Mouse (Mus musculus) hindbrain, embryonic 11.5 days (tissue): Measurements from ENCODE around the gene Smyd2. TPM values are rescaled to one million over a fixed set of nuclear protein-coding genes. Genes with fewer than 3 reads are reported as not detected.

Source experiments
- ATAC-seq: fragments of 200-750 bp; cut with Nextera tagmentation; 2 replicates; pipeline ENCODE4 v1.8.0; 2017; ENCODE audit warnings: mild to moderate bottlenecking, moderate TSS enrichment, moderate library complexity; ENCODE audit not compliant: low FRiP score
- DNase-seq: peaks from one replicate; pipeline ENCODE4 v3.0.0-alpha.2; 2015; ENCODE audit warnings: low spot score
- H3K27ac ChIP-seq: fragments of 300-500 bp; sonication (generic); 2 replicates; pipeline ENCODE4 v1.5.1; 2014; ENCODE audit warnings: mild to moderate bottlenecking, low read depth, low read length
- H3K27me3 ChIP-seq: fragments of 300-500 bp; sonication (generic); 2 replicates; pipeline ENCODE4 v1.6.1; 2014; ENCODE audit warnings: mild to moderate bottlenecking, low read length, moderate library complexity, mixed read lengths; ENCODE audit not compliant: control insufficient read depth, insufficient read depth
- H3K36me3 ChIP-seq: fragments of 300-500 bp; sonication (generic); 2 replicates; pipeline ENCODE4 v1.6.1; 2014; ENCODE audit warnings: mild to moderate bottlenecking, low read length, moderate library complexity, mixed read lengths; ENCODE audit not compliant: control insufficient read depth, insufficient read depth
- H3K4me1 ChIP-seq: fragments of 300-500 bp; sonication (generic); replicated peaks from 2 replicates; pipeline ENCODE4 v1.6.1; 2014; ENCODE audit warnings: low read length, mixed read lengths; ENCODE audit not compliant: control insufficient read depth, insufficient read depth
- H3K4me2 ChIP-seq: fragments of 300-500 bp; sonication (generic); replicated peaks from 2 replicates; pipeline ENCODE4 v1.6.1; 2014; ENCODE audit warnings: mild to moderate bottlenecking, low read depth, low read length
- H3K4me3 ChIP-seq: fragments of 300-500 bp; sonication (generic); 2 replicates; pipeline ENCODE4 v1.5.1; 2014; ENCODE audit warnings: low read depth, low read length
- H3K9ac ChIP-seq: fragments of 300-500 bp; sonication (generic); 2 replicates; pipeline ENCODE4 v1.6.1; 2014; ENCODE audit warnings: low read depth, low read length
- H3K9me3 ChIP-seq: fragments of 300-500 bp; sonication (generic); 2 replicates; pipeline ENCODE4 v1.6.1; 2016; ENCODE audit warnings: low read length; ENCODE audit not compliant: control insufficient read depth
- WGBS: fragments of 180-500 bp; shearing (Covaris S2); extraction: QIAGEN DNeasy Blood & Tissue Kit; methylation state at CpG from one replicate; pipeline ENCODE4 v1.1.7; 2014; 5-methylcytosine and 5-hydroxymethylcytosine counted together
- polyA plus RNA-seq: library from polyadenylated mRNA; unstranded; fragments of >200 nt; fragmentation: Nextera tagmentation; extraction: Ambion mirVana; gene quantifications from 2 replicates; pipeline ENCODE4 v1.2.1, GENCODE M21; 2014

The Smyd2 gene
- polyA plus RNA-seq, 1 experiment from 2014 or later, result 54.7 TPM

- Histone ChIP-seq H3K27ac (no peak overlapping the region), H3K4me3 (no peak overlapping the region), H3K4me1 (no peaks in the 10 kb centered on the region), H3K27me3 (no peaks in the 10 kb centered on the region), H3K9me3 (no peaks in the 10 kb centered on the region), H3K9ac (no peak overlapping the region), H3K4me2 (no peak overlapping the region), H3K36me3 (no peaks in the 10 kb centered on the region)
- DNase-seq, result no peak
- WGBS, result 86% methylated on average over 8 of the region's 8 CpGs
- ATAC-seq, result no peak
Observed at GRCm38 (mm10) chr1:189873591-189873990, 48.6 kb downstream of the Smyd2 start.

DNA sequence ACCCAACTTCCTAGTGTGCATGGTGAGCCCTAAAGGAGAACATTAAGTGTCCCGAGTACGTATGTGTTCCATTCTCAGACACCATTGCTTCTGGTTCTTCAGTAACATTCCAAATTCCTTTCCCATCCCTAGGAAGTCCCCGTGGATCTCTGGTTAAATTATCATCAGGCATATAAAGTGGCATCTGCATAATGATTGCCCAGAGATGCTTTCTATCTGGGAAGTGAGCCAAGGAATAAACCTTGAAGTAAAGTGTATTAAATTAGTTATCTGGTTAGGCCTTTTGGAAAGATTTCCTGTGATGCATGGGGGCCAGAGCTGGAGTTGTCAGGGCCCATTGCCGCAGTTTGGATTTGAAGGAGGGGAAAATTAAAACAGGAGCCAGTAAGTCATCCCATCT, 50.1 kb downstream of the Smyd2 start:
- Histone ChIP-seq H3K9ac (no peak overlapping the region), H3K4me3 (no peak overlapping the region), H3K27me3 (no peaks in the 10 kb centered on the region), H3K27ac (no peak overlapping the region), H3K36me3 (no peaks in the 10 kb centered on the region), H3K4me2 (no peak overlapping the region), H3K9me3 (no peaks in the 10 kb centered on the region), H3K4me1 (no peaks in the 10 kb centered on the region)
- 93% methylated on average over 4 of the region's 4 CpGs for WGBS
- ATAC-seq (no peak), DNase-seq (no peak)

GRCm38 (mm10) chr1:189871625-189872024, 50.5 kb downstream of the Smyd2 start:
- ATAC-seq, result no peak
- Histone ChIP-seq H3K4me3 (no peak overlapping the region), H3K4me2 (no peak overlapping the region), H3K9me3 (no peaks in the 10 kb centered on the region), H3K27me3 (no peaks in the 10 kb centered on the region), H3K4me1 (no peaks in the 10 kb centered on the region), H3K9ac (no peak overlapping the region), H3K36me3 (no peaks in the 10 kb centered on the region), H3K27ac (no peak overlapping the region)
- 91% methylated on average over 8 of the region's 8 CpGs for WGBS
- DNase-seq, result no peak

DNA sequence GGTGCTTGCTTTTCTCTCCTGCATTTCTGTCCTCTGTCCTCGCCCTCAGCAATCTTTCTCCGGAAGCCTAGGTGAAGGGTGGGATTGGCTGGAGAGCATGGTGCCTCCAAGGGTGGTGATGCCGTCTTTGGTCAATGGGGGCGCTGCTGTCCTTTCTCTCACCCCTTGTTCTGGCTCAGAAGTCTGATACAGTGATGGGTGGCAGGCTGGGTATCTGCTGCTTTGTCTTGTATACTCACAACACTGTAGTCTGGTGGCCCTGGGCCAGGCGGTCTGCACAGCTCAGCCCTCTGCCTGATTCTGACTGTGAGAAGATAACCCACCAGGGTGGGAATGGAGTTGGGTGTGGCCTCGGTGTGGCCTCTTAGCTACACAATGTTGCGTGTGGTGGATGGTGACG, 51.6 kb downstream of the Smyd2 start:
- no peaks in the 10 kb centered on the region for H3K27me3 ChIP-seq
- H3K9ac ChIP-seq, result no peak overlapping the region
- DNase-seq (no peak), ATAC-seq (no peak)
- no peaks in the 10 kb centered on the region for H3K9me3 ChIP-seq
- H3K36me3 ChIP-seq, result no peaks in the 10 kb centered on the region
- no peak overlapping the region for H3K4me3 ChIP-seq
- H3K4me1 ChIP-seq, result no peaks in the 10 kb centered on the region
- no peak overlapping the region for H3K27ac ChIP-seq
- H3K4me2 ChIP-seq, result no peak overlapping the region
- WGBS, result 83% methylated on average over 8 of the region's 8 CpGs

- Histone ChIP-seq H3K4me1 (no peaks in the 10 kb centered on the region), H3K27me3 (no peaks in the 10 kb centered on the region), H3K27ac (no peak overlapping the region), H3K4me3 (no peak overlapping the region), H3K9ac (no peak overlapping the region), H3K9me3 (no peaks in the 10 kb centered on the region), H3K36me3 (no peaks in the 10 kb centered on the region), H3K4me2 (no peak overlapping the region)
- ATAC-seq (no peak), DNase-seq (no peak)
- 90% methylated on average over 17 of the region's 18 CpGs for WGBS
Observed at GRCm38 (mm10) chr1:189869651-189870270, 52.4 kb downstream of the Smyd2 start.

DNA sequence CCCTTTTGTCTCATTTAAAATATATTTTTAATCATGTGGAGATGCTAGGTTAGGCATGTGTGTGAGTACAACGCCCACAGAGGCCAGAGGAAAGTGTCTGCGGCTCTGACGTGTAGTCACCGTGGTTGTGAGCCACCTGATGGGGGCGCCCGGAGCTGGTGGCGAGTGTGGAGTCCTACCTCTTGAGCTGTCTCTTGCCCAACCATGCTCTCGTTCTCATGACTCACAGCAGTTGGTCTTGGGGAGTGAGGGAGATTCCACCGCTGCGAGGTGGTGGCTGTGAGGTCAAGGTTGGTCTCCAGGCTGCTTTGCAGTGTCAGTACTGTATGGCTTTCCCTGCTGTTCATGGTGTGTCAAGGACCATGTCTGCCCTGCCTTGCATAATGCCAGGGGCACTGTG, 54.1 kb downstream of the Smyd2 start:
- no peaks in the 10 kb centered on the region for H3K36me3 ChIP-seq
- H3K27ac ChIP-seq, result no peak overlapping the region
- DNase-seq (no peak), ATAC-seq (no peak)
- no peaks in the 10 kb centered on the region for H3K27me3 ChIP-seq
- H3K4me2 ChIP-seq, result no peak overlapping the region
- no peak overlapping the region for H3K9ac ChIP-seq
- H3K4me3 ChIP-seq, result no peak overlapping the region
- no peaks in the 10 kb centered on the region for H3K9me3 ChIP-seq
- H3K4me1 ChIP-seq, result no peaks in the 10 kb centered on the region
- 77% methylated on average over 10 of the region's 10 CpGs for WGBS

DNA sequence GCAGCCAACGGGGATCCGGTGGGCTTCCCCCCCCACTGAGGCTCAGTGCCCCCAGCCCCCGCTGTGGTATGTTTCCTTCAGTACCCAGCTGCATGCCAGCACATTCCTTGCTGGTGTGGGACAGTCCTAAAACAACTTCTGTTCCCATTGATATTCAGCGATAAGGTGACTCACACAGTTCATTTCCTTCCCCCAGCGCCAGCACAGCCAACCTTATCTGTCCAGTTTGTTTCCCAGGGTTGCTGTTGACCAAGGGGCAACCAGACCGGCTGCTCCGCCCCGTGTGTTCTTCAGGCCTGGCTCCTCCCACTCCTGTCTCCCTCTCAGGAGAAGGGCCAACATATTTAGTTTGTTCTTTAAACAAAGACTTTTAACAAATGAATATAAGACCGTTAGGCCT, 54.7 kb downstream of the Smyd2 start:
- Histone ChIP-seq H3K9me3 (no peaks in the 10 kb centered on the region), H3K4me1 (no peaks in the 10 kb centered on the region), H3K4me3 (no peak overlapping the region), H3K4me2 (no peak overlapping the region), H3K9ac (no peak overlapping the region), H3K27ac (no peak overlapping the region), H3K27me3 (no peaks in the 10 kb centered on the region), H3K36me3 (no peaks in the 10 kb centered on the region)
- 68% methylated on average over 9 of the region's 9 CpGs for WGBS
- ATAC-seq, result no peak
- DNase-seq, result no peak

DNA sequence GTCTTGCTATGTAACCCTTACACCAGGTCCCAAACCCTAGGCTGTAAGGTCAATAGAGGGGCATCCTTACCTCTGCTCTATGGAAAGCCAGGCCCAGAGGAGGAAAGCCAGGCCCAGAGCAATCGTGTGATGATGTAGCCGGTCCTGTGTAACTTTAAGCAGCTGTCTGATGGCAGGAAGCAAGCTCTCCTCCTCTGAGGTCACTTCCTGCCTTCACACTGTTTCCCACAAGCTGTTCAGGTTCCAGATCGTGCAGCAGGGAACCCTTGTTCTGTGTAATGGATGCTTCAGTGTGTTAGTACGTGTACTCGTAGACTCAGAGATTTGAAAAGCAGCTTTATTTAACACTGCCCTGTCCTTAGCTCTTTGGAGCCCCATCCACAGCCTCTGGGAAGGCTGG, 55.1 kb downstream of the Smyd2 start:
- Histone ChIP-seq H3K27ac (no peak overlapping the region), H3K36me3 (no peaks in the 10 kb centered on the region), H3K4me1 (no peaks in the 10 kb centered on the region), H3K4me3 (no peak overlapping the region), H3K27me3 (no peaks in the 10 kb centered on the region), H3K9ac (no peak overlapping the region), H3K4me2 (no peak overlapping the region), H3K9me3 (no peaks in the 10 kb centered on the region)
- WGBS, result 71% methylated on average over 5 of the region's 5 CpGs
- DNase-seq (no peak), ATAC-seq (no peak)

GRCm38 (mm10) chr1:189866621-189867020, 55.5 kb downstream of the Smyd2 start:
- Histone ChIP-seq H3K27ac (no peak overlapping the region), H3K4me3 (no peak overlapping the region), H3K4me2 (no peak overlapping the region), H3K36me3 (no peaks in the 10 kb centered on the region), H3K9ac (no peak overlapping the region), H3K9me3 (no peaks in the 10 kb centered on the region), H3K27me3 (no peaks in the 10 kb centered on the region), H3K4me1 (no peaks in the 10 kb centered on the region)
- 89% methylated on average over 6 of the region's 6 CpGs for WGBS
- DNase-seq (no peak), ATAC-seq (no peak)
